Mouse (Mus musculus): Measurements from ENCODE around the gene Osbpl2.

Gene Osbpl2

GRCm38 (mm10) chr2:180165855-180166254 lies 46.7 kb downstream of the Osbpl2 start:
- DNase-seq: no peak

GRCm38 (mm10) chr2:180166869-180167268 lies 47.8 kb downstream of the Osbpl2 start:
- no peak for DNase-seq

GRCm38 (mm10) chr2:180170151-180170805 lies 51.2 kb downstream of the Osbpl2 start:
- DNase-seq: no peak

- peak; percentile 97 for DNase-seq
Measured at GRCm38 (mm10) chr2:180170806-180171521, 51.9 kb downstream of the Osbpl2 start, which contains the start of gene Adrm1. Gene Adrm1, plus strand, starts transcription at chr2:180171485.

GRCm38 (mm10) chr2:180171522-180172070 lies 52.5 kb downstream of the Osbpl2 start:
- no peak for DNase-seq

- no peak for DNase-seq
Measured at GRCm38 (mm10) chr2:180172152-180172551, 53.0 kb downstream of the Osbpl2 start.

- DNase-seq: peak; percentile 22
Measured at GRCm38 (mm10) chr2:180173163-180173562, 54.1 kb downstream of the Osbpl2 start.

- peak; percentile 34 for DNase-seq
Measured at GRCm38 (mm10) chr2:180173711-180174110, 54.6 kb downstream of the Osbpl2 start.

- no peak for DNase-seq
Measured at GRCm38 (mm10) chr2:180174121-180174520, 55.0 kb downstream of the Osbpl2 start.

- no peak for DNase-seq
Measured at GRCm38 (mm10) chr2:180175725-180176124, 56.6 kb downstream of the Osbpl2 start.

GRCm38 (mm10) chr2:180181542-180181941 lies 62.4 kb downstream of the Osbpl2 start:
- DNase-seq: no peak

GRCm38 (mm10) chr2:180184011-180184751 lies 65.1 kb downstream of the Osbpl2 start:
- DNase-seq: no peak

GRCm38 (mm10) chr2:180184752-180185109 lies 65.6 kb downstream of the Osbpl2 start:
- DNase-seq: peak; percentile 31

- no peak for DNase-seq
Measured at GRCm38 (mm10) chr2:180185686-180186085, 66.6 kb downstream of the Osbpl2 start.

- no peak for DNase-seq
Measured at GRCm38 (mm10) chr2:180187362-180187761, 68.3 kb downstream of the Osbpl2 start.

GRCm38 (mm10) chr2:180196610-180197322 lies 77.7 kb downstream of the Osbpl2 start:
- DNase-seq: peak; percentile 36

GRCm38 (mm10) chr2:180197323-180198037 lies 78.4 kb downstream of the Osbpl2 start:
- no peak for DNase-seq

GRCm38 (mm10) chr2:180198782-180199181 lies 79.7 kb downstream of the Osbpl2 start:
- DNase-seq: no peak

GRCm38 (mm10) chr2:180200681-180201080 lies 81.6 kb downstream of the Osbpl2 start:
- no peak for DNase-seq

- no peak for DNase-seq
Measured at GRCm38 (mm10) chr2:180201303-180201702, 82.2 kb downstream of the Osbpl2 start.

- no peak for DNase-seq
Measured at GRCm38 (mm10) chr2:180202263-180202662, 83.2 kb downstream of the Osbpl2 start.

GRCm38 (mm10) chr2:180202805-180203204 lies 83.7 kb downstream of the Osbpl2 start:
- DNase-seq: peak; percentile 80
